Mouse (Mus musculus) myocyte (in vitro differentiated cells): ENCODE measurements around the gene Epha5.

Source experiments
- MAX ChIP-seq: IDR thresholded peaks from one replicate; pipeline ENCODE4 v1.6.1; 2011; ENCODE audit warnings: low read depth, mild to moderate bottlenecking, control low read depth
- POLR2A ChIP-seq: IDR thresholded peaks from one replicate; pipeline ENCODE4 v1.6.1; 2011; ENCODE audit warnings: low read depth, mild to moderate bottlenecking, control low read depth, moderate library complexity; ENCODE audit not compliant: insufficient read length
- REST ChIP-seq: IDR thresholded peaks from one replicate; pipeline ENCODE4 v1.6.1; 2011; ENCODE audit warnings: mild to moderate bottlenecking, control low read depth, moderate library complexity; ENCODE audit not compliant: insufficient read depth, insufficient read length
- TCF12 ChIP-seq: IDR thresholded peaks from one replicate; pipeline ENCODE4 v1.6.1; 2011; ENCODE audit warnings: mild to moderate bottlenecking, control low read depth; ENCODE audit not compliant: poor library complexity, insufficient read depth, severe bottlenecking

GRCm38 (mm10) chr5:84320553-84320952 lies 96.6 kb downstream of the Epha5 start:
- no peak for TF ChIP-seq POLR2A
- no peak for TF ChIP-seq MAX
- no peak for TF ChIP-seq REST
- no peak for TF ChIP-seq TCF12
